Mouse (Mus musculus) large intestine, adult 2 months (tissue): ENCODE measurements around the gene Capn8. TPM values are rescaled to one million over a fixed set of nuclear protein-coding genes. Genes with fewer than 3 reads are reported as not detected.

ENCODE experiments used
- DNase-seq: peaks from one replicate; pipeline ENCODE4 v3.0.0-alpha.2; 2012; ENCODE audit warnings: low read depth, low spot score
- WGBS: fragments of 180-500 bp; shearing (Covaris S2); methylation state at CpG from one replicate; pipeline ENCODE4 v1.1.7; 2018; 5-methylcytosine and 5-hydroxymethylcytosine counted together
- polyA plus RNA-seq: library from polyadenylated mRNA; depleted of rRNA; stranded (reverse); fragments of >200 nt; gene quantifications from 2 replicates; pipeline ENCODE4 v1.2.3, GENCODE M21; 2012; rRNA removed

The Capn8 gene
- 3.9 and 5.3 TPM in 2 replicates for polyA plus RNA-seq

DNA sequence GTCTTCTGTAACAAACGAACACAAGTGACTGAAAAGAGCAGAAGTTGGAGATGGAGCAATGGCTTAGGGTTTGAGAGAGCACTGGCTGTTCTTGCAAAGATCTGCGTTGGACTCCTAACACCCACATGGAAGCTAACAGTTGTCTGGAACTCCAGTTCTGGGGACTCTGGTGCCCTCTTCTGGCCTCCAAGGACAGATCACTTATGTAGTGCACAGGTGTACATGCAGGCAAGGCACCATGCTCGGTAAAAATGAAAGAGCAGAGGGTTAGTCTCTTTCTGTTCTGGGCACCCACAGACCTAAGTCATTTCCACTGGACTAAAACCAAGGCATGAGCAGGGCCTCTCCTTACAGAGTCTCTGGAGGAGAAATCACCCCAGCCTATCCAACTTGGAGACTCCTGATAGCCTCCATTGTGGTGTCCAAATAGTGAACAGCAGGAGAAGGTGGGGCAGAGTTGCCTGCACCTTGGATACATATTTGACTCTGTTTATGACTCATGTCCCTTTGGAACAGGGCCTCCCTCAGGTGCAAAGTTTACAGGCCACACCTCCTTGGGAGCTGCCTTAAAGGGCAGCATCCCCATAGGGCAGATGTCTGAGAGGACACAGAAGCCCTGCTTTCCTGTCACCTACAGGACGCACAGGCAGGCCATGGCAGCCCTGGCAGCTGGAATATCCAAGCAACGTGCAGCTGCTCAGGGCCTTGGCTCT, at the start of gene Capn8:
Gene Capn8, plus strand, starts transcription at position 600 of the 713 bp plus-strand sequence.
- DNase-seq, result peak; percentile 86
- 37% methylated on average over 5 of the region's 5 CpGs for WGBS

DNA sequence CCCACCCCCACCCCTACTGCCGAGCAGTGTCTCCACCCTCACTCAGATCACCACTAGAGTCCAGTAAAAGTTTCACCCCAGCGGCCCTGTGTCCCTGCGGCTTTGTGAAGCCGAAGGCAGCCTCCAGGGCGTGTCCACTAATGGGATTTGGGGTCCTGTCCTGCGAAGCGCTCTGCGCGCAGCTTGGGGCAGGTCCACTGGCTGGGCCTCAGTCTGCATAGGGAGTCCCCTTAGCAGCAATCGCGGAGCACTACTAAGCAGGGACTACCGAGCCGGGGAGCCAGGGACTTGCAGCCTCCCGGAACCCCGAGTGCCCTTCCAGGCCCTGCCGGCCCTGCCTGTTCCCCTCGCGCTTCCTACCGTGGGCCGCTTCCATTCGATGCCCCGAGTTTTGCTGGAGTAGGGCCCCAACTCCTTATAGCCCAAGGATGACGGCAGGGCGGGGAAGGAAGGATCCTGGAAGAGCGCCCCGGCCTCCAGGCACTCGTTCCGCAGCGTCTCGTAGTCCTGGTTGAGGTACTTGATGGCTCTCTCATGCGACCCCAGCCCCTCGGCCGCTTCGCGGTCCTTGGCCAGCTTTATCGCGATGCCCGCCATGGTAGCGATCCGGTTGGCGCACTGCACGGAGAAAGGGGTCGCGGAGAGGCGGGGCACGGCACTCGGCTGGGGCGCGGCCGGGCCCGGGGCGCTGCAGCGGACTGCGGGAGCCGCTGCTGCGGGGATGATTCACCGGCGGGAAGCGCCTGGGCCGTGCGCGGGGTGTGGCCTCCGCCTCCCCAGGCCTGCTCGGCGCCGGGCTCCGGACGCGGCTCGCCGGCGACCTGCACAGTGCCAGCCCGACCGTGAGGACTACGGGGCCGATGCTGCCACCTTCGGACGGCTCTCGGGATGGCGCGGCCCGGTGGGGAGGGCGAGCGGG, 47.8 kb upstream of the Capn8 start, which contains the start of gene Capn2:
Gene Capn2, minus strand, starts transcription at position 851 of the 919 bp plus-strand sequence.
- WGBS, result under 1% methylated on average over 80 of the region's 84 CpGs
- no peak for DNase-seq

DNA sequence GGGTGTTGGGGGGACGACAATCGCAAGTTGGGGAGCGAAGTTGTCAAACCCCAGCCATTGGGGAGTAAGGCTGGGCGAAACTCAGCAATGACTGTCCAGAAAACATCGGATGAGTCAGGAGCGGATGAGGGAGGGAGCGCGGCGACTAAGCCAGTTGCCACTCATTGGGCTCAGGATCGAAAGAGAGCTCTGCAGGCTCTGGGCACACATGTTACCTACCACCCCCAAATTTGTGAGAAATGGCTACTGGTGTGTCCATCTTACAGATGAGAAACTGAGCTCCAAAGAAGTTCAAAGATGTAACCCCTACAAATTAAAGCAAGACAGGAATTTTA, 47.2 kb upstream of the Capn8 start:
- DNase-seq, result no peak
- WGBS, result 1% methylated on average over 10 of the region's 10 CpGs

DNA sequence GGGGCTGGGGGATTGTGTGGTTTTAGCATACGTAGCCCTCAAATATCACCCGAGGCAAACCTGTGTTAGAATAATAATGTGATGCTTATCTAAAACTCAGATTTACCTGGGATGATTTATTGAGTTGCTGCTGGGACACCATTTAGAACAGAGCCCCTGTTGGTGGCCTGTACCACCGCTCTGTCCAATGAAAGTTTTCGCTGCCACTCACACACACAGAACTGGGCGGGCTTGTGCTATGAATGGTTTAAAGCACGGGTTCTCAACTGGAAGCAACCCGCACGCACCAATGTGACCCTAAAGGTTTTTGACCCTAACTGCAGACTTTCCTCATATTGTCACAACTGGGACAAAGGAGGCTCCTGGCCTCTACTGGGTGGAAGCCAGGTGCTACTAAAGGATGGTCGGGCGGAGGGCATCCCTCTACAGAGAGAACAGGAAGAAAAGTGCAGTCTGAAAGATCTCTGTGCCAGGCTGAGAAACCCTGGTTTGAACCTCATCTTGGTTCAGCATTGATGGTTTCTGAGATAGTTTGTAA, 46.6 kb upstream of the Capn8 start:
- DNase-seq, result no peak
- WGBS, result 85% methylated on average over 10 of the region's 10 CpGs

DNA sequence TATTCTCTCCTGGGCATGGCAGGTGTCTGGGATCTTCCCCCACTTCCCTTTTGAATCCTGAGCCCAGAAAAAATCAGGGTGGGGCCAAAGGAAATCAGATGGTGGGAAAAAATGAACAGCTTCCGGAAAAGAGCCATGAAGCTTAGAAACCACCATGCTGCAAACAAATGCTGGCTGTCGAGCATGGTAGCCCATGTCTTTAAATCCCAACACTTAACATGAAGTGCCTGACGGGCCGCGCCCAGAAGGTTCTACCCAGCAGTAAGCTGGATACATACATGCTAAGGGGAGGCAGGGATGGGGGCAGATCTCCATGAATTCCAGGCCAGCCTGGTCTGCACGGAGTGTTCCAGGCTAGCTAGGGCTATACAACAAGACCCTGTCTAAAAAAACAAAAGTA, 46.0 kb upstream of the Capn8 start:
- DNase-seq, result no peak
- 77% methylated on average over 6 of the region's 6 CpGs for WGBS

DNA sequence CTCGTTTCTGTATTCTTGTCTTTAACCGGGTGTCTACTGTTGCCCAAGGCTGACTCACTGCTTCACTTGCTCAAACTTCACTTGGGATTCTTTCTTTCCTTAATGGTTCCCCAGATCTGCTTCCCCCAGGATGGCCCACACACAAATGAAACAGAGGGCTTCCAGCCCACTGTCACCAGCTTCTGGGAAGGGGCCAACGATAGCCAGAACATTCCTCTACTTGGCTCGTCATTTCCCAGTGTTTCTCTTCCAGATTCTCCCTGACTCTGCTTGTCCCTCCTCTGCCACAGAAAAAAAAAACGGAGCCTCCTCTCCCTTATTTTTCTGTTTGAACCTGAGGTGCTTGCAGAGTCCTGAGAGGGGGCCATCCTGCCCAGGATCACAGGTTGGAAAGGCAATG, 45.5 kb upstream of the Capn8 start:
- 70% methylated on average over 5 of the region's 5 CpGs for WGBS
- DNase-seq, result no peak

DNA sequence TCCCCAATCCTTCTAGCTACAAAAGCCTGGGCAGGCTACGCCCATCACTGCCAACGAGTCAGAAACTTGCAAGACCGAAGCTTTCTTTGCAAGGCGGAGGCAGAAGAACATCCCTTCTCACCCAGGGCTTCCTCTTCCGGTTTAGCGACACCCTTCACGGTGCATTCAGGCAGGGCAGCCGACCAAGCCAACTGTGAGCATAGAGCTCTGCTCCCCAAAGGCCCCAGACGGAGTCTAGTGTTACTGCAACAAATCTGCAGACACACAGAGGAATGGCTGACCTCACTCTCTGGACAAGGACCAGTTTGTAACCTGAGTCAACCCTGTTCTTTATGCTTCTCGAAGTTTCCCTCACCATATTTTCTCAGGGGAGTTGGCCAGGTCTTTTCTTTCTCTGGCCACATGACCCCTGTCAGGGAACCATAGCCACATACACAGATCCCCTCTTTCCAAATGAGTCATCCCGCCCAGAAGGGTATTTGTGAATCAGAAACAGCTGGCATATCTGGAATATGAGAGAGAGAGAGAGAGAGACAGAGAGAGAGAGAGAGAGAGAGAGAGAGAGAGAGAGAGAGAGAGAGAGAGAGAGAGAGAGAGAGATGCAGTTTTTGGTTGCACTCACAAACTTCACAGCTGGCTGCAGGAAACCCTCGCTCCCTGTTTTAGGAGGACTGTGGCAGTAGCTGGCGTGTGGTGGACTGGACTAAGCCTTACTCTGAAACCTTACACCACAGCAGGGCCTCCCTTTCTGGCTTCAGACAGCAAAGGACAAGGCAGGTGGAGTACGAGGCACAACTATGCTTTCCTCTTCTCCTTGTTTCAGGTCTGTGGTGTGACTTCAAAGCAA, 44.5 kb upstream of the Capn8 start:
- DNase-seq, result no peak
- WGBS, result 36% methylated on average over 14 of the region's 14 CpGs

DNA sequence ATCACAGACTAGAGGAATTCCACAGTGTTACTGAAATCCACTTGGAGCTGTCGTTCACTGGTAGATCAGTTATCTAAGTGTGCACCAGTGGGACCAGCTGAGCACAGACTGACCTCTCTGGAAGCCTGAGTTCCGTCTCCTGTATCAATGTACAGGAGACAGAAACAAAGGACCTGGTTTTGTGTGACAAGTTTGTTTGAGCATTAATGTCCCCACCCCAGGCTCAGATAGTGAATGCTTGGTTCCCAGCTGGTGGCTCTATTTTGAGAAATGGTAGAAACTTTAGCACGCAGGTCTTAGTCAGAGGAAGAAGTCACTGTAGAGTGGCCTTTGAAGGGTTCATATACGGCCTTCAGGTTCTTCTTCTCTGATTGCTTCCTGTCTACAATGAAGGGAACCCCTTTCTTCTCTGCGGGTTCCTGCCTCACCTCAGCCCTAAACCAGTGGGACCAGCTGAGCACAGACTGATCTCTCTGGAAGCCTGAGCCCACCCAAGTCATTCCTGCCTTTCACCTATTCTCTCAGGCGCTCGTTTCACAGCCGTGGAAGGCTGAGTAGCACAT, 43.8 kb upstream of the Capn8 start:
- 85% methylated on average over 8 of the region's 8 CpGs for WGBS

DNA sequence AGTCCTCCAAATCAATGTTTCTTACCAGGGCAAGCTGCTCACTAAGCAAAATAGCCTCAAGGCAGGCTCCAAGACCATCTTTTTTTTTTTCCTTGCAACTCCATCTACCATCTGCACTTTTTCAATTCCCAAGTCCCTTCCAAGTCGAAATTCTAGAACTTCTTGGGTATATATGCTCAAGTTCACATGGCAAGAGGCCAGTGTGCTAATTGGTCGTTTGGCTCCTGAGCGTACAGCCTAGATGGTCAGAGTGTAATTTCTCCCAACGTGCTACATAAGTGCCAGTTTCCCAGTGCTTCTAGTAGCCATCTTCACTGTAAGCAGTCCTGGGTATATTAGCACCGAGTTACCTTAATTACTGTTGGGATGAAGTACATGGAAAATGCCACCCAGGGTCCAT, 41.8 kb upstream of the Capn8 start:
- 65% methylated on average over 5 of the region's 5 CpGs for WGBS
- no peak for DNase-seq

More for the DNA sequence above, 43.8 kb upstream of the Capn8 start:
- DNase-seq, result no peak

DNA sequence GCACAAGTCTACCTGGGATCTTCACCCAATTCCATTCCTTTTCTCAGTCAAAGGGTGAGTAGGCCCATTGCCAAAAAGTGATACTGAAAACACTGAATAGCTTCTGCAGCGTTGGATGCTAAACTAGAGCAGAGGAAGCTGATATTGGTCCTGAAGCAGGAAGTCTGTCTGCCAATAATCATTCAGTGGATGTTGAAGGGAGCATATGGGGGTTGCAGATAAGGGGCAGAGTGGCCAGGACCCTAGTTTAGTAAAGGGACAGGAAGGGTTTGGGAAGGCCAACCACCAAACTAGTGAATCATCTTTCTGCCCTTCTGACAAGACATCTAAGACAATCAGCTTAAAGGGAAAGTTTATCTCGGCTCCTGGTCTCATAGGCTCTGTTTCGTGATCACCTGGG, 41.1 kb upstream of the Capn8 start:
- 89% methylated on average over 3 of the region's 3 CpGs for WGBS

DNA sequence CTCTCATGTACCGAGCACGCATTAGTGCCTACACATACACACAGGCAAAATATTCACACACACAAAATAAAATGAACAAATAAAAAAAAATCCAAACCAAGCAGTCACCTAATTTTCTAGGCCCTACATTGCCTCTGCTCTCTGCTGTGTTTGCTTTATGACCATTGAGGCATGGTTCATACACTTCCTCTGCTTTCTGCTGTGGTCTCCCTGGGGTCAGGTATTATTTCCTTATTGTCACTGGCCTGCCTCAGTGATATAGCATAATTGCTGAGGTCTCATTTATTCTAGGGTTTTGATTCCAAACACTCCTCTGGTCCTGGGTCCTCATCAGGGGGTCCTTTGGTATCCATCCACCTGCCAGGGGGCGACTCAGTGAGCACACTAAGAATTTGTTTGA, 39.2 kb upstream of the Capn8 start:
- no peak for DNase-seq
- WGBS, result 97% methylated on average over 3 of the region's 3 CpGs

More for the DNA sequence above, 41.1 kb upstream of the Capn8 start:
- DNase-seq, result no peak

DNA sequence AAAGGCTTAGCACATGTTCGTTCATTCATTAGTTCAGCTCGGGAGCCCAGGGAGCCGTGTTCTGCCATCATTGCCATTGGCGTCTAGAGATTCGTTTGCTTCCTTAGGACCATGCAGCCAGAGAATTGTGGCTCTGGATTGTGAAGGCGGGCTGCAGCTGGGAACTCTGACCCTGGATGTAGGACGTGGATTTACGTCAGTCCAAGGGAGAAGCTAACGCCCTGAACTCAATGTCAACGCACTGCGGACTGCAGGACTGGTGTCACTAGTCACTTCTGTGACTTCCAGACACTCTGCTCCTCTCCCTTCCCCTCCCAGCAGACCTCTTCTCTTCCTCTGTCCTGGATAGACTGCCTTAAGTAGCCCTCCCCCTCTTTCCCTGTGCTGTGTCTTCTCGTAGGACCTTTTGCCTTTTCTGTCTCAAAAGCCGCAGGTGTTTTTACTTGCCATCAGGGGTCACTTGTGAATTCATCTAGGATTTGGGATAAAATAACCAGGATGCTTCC, 37.5 kb upstream of the Capn8 start:
- WGBS, result 60% methylated on average over 13 of the region's 13 CpGs
- no peak for DNase-seq

DNA sequence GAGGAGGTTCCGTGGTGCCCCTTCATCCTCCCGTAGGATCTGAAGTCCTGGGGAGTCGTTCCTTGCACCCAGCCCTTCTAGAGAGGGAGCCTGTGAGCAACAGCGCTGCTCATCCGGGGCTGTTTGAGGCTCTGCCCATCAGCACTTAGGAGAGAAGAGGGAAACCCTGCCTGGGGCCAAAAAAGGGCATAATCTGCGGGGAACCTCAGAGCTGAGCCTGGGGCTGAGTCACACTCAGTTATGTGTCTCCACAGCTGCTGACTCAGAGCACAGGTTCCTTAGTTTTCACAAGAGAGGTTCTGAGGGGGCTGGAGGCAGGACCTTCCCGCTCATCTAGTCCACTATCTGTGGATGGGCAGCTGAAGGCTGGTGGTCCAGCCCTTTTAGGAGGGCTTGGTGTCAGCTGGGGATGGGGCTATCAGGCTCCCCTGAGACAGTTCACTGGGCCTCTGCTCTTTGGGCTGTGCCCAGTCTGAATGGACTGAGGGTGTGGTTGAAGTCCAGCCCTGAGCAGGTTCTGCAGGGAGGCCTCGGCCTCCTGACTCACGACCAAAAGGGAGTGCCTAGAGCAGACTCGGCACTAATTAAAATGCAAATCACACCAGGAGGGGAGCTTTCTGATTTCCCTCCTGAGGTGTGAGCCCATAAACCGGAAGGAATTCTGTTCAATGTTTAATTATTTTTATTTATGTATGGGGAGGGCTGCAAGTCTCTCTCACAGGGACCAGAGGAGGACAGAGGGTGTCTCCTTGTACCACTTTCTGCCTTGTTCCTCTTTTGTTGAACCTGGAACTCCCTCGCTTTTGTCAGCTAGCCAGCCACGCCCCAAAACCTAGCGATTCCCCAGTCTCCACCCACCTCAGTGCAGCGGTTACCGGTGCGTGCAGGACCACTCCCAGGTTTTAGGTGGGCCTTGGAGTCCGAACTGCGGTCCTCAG, 36.6 kb upstream of the Capn8 start:
- 14% methylated on average over 19 of the region's 19 CpGs for WGBS

DNA sequence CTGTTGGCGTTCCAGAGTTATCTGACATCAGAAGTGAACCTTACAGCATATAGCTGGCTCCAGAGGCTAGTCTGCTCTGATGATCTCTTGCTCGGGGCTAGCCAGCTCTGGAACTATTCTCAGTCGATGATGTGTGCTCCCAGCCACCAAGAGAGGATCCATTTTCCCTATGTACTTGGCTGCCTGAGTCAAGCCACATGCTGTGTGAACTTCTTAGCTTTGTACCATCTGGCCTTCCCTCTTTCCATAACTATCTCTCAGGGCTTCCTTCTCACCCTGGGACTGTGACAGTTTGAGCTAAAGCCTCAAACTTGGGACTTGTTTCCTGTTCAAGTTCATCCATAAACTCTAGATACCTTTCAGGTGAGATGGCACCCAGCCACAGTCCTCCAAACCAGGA, 31.2 kb upstream of the Capn8 start:
- DNase-seq, result no peak
- 80% methylated on average over 3 of the region's 3 CpGs for WGBS

More for the DNA sequence above, 36.6 kb upstream of the Capn8 start:
- DNase-seq, result no peak

DNA sequence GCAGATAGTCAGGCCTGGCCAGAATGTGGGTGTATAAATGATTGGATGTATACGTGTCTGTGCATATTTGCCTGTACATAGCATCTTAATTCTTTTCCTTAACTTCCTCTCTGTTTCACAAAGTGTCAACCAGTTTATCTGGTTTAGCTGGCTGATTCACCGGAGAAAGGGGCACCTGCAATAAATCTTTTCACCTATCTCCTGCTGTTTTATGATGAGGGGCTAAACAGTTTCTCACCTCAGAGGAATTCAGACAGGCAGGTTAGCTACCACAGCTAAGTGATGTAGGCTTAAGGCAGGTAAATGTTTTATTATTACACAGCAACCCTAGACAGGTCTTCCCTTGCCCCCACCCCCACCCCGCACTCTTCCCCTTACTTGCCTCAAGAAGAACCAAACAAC, 29.7 kb upstream of the Capn8 start:
- WGBS, result 46% methylated on average over 3 of the region's 3 CpGs
- no peak for DNase-seq

DNA sequence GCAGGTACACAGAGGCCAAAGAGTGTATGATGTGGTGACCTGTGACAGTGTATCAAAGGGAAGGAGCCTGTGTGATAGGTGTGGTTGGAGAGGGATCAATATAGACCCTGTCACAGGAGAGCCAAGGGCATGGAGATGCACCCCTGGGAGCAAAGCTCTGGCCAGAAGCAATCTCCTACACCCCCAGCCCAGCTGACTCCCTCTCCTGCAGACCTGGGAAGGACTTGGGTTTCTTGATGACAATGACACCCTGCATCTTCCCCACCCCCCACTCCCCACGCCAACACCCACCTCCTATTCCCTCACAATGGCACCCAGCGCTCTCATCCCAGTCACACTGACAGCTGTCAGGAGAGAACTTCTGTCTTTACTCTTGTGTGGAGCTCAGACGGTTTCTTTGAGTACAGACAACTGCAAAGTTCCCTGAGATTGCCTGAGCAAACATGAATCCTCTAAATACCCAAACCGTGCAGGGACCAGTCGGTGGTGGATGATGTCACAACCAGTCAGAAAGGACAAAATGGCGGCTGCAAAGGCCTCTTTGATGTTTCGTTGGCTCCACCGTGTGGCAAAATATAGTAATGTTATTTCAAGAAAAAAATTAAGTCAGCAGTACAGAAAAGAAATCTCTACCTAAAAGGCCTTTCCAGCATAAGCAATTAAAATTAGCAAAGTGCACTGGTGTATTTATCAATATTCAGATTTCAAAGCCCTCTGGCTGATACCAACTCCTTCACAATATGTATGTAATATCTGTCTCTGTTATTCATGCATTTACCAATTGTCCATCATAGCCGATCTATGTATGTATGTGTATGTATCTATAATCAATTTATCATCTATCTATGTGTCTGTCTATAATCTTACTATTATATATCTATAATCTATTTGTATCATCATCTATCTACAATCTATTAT, 25.5 kb upstream of the Capn8 start:
- no peak for DNase-seq
- 18% methylated on average over 9 of the region's 9 CpGs for WGBS

DNA sequence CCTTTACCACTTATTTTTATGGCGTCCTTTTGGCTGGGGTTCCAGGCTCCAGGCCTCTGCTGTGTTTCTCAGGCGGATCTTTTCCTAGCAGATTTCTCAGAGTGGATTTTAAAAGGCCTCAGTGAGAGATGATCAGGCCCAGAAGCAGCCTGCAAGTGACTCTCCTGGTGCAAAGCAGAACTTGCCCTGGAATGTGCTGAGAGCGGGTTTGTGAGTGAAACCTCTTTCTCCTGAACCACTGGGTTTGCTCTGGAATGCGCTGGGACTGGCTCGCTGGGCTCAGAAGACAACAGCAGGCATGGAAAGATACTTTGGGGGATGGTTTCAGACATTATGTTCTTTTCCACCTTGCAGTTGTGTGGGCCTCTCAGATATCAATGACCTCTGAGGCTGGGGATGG, 22.7 kb upstream of the Capn8 start:
- DNase-seq, result no peak
- WGBS, result 67% methylated on average over 5 of the region's 5 CpGs
